Mouse (Mus musculus) lung, postnatal 0 days (tissue): ENCODE results near the gene Ikzf4.

Experiments
- CTCF ChIP-seq: IDR thresholded peaks from 2 replicates; pipeline ENCODE4 v1.5.1; 2016; ENCODE audit warnings: antibody characterized with exemption, mild to moderate bottlenecking
- EP300 ChIP-seq: IDR thresholded peaks from 2 replicates; pipeline ENCODE4 v1.6.1; 2016; ENCODE audit warnings: antibody characterized with exemption, mild to moderate bottlenecking, control low read depth

- TF ChIP-seq CTCF (no peak), EP300 (no peak)
These were observed 28.1 kb upstream of the Ikzf4 start, which contains the start of gene Suox for GRCm38 (mm10) chr10:128673763-128674468.
